Mouse (Mus musculus) embryonic facial prominence, embryonic 14.5 days (tissue): ENCODE data around the gene Fndc3b. TPM values are rescaled to one million over a fixed set of nuclear protein-coding genes. Genes with fewer than 3 reads are reported as not detected.
A peak's percentile ranks its signal among the peaks of the same experiment; 100 is the strongest.

Source experiments
- ATAC-seq: fragments of 200-750 bp; cut with Nextera tagmentation; 2 replicates; pipeline ENCODE4 v1.8.0; 2017; ENCODE audit warnings: low read depth, moderate number of reproducible peaks, moderate TSS enrichment
- DNase-seq: peaks from one replicate; pipeline ENCODE4 v3.0.0-alpha.2; 2015; ENCODE audit warnings: low spot score
- H3K27ac ChIP-seq: fragments of 300-500 bp; sonication (generic); replicated peaks from 2 replicates; pipeline ENCODE4 v1.5.1; 2014; ENCODE audit warnings: low read depth, mild to moderate bottlenecking, low read length, moderate library complexity
- H3K27me3 ChIP-seq: fragments of 300-500 bp; sonication (generic); replicated peaks from 2 replicates; pipeline ENCODE4 v1.6.1; 2014; ENCODE audit warnings: low read length; ENCODE audit not compliant: control insufficient read depth, insufficient read depth
- H3K36me3 ChIP-seq: fragments of 300-500 bp; sonication (generic); 2 replicates; pipeline ENCODE4 v1.6.1; 2014; ENCODE audit warnings: low read length, mixed read lengths; ENCODE audit not compliant: control insufficient read depth, insufficient read depth
- H3K4me1 ChIP-seq: fragments of 300-500 bp; sonication (generic); 2 replicates; pipeline ENCODE4 v1.6.1; 2014; ENCODE audit warnings: antibody characterized with exemption, low read length; ENCODE audit not compliant: control insufficient read depth, insufficient read depth
- H3K4me2 ChIP-seq: fragments of 300-500 bp; sonication (generic); 2 replicates; pipeline ENCODE4 v1.6.1; 2014; ENCODE audit warnings: low read depth, mild to moderate bottlenecking, low read length, moderate library complexity, mixed read lengths
- H3K4me3 ChIP-seq: fragments of 300-500 bp; sonication (generic); 2 replicates; pipeline ENCODE4 v1.5.1; 2014; ENCODE audit warnings: low read depth, mild to moderate bottlenecking, low read length
- H3K9ac ChIP-seq: fragments of 300-500 bp; sonication (generic); 2 replicates; pipeline ENCODE4 v1.6.1; 2014; ENCODE audit warnings: low read depth, mild to moderate bottlenecking, low read length, moderate library complexity, mixed read lengths
- H3K9me3 ChIP-seq: fragments of 300-500 bp; sonication (generic); 2 replicates; pipeline ENCODE4 v1.6.1; 2016; ENCODE audit warnings: low read length; ENCODE audit not compliant: control insufficient read depth
- WGBS: fragments of 180-500 bp; shearing (Covaris S2); extraction: QIAGEN DNeasy Blood & Tissue Kit; methylation state at CpG from one replicate; pipeline ENCODE4 v1.1.7; 2014; 5-methylcytosine and 5-hydroxymethylcytosine counted together
- polyA plus RNA-seq: library from polyadenylated mRNA; unstranded; fragments of >200 nt; fragmentation: Nextera tagmentation; extraction: Ambion mirVana; gene quantifications from 2 replicates; pipeline ENCODE4 v1.2.1, GENCODE M21; 2014

Gene Fndc3b
- polyA plus RNA-seq, 1 experiment from 2014 or later, result 44.3 TPM

DNA sequence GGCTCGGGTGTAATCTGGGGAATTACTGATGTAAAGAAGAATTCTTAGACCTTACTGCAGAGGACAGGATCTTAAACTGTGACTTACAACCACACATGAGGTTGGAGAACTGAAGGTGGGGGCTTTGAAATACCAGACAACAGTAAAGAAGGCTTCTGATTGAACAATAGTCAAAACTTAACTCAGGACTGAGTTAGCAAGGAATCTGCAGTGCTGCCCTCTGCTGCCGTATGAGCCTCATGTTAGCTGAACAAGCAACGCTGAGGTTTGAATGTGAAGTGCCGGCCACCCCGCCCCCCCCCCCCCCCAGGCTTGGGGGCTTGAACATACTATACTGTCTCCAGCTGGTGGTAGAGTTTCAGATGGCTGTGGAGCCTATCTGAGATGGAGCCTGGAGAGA lies 194.6 kb downstream of the Fndc3b start:
- H3K27ac ChIP-seq, result no peak overlapping the region
- peaks cover 3% of the 10 kb centered on the region; the same call in 1 of the 2 replicates for H3K36me3 ChIP-seq
- H3K9ac ChIP-seq, result no peak overlapping the region
- no peak overlapping the region for H3K4me3 ChIP-seq
- H3K4me1 ChIP-seq, result peaks cover 6% of the 10 kb centered on the region; the same call in 1 of the 2 replicates
- no peaks in the 10 kb centered on the region for H3K9me3 ChIP-seq
- DNase-seq, result no peak
- 57% methylated on average over 4 of the region's 5 CpGs for WGBS
- ATAC-seq, result no peak
- no peak overlapping the region for H3K4me2 ChIP-seq
- no peaks in the 10 kb centered on the region for H3K27me3 ChIP-seq

DNA sequence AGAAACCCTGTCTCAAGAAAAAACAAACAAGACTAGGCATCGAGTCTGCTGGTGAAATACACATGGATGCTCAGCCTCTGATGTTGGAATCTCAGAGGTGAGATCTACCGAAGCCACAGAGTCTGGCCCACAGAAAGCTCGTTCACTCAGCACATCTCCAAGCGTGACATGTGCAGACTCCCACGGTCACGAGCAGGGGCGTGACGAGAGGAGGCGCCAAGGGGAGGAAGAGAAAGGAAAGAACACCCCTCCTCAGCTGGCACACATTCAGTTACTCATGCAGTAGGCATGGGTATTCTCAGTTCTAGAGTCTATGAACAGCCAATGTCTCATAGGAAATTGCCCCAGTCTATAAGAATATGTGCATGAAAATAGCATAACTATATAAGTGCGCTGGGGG lies 199.3 kb downstream of the Fndc3b start:
- H3K9me3 ChIP-seq, result no peaks in the 10 kb centered on the region
- H3K36me3 ChIP-seq, result peaks cover 19% of the 10 kb centered on the region
- no peak overlapping the region for H3K4me2 ChIP-seq
- no peak for DNase-seq
- H3K4me1 ChIP-seq, result peaks cover 6% of the 10 kb centered on the region; the same call in 1 of the 2 replicates
- no peak overlapping the region for H3K4me3 ChIP-seq
- no peak for ATAC-seq
- WGBS, result 67% methylated on average over 10 of the region's 10 CpGs
- no peaks in the 10 kb centered on the region for H3K27me3 ChIP-seq
- no peak overlapping the region for H3K27ac ChIP-seq
- H3K9ac ChIP-seq, result no peak overlapping the region

DNA sequence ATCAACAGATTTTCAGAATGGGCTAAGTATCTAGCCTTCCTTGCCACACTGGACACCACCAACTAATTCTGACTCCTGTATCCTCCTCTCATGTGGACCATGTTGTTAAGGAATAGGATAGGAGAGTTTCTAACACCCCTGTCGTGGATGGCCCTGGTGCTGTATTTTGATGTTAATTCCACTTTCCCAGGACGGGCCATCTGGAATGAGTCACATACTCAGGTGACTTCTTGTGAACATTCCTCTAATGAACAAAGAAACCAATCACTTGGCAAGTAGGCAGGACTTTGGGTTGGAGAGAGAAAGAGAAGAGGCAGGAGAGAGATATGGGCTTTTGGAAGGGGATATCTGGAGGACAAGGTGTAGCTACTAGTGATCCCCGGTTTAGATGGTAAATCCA lies 204.2 kb downstream of the Fndc3b start:
- H3K4me2 ChIP-seq, result no peak overlapping the region
- ATAC-seq (no peak), DNase-seq (no peak)
- H3K4me3 ChIP-seq, result no peak overlapping the region
- peaks cover 39% of the 10 kb centered on the region for H3K36me3 ChIP-seq
- H3K27ac ChIP-seq, result no peak overlapping the region
- H3K9me3 ChIP-seq, result no peaks in the 10 kb centered on the region
- H3K9ac ChIP-seq, result no peak overlapping the region
- H3K4me1 ChIP-seq, result peaks cover 2% of the 10 kb centered on the region; the same call in 1 of the 2 replicates
- WGBS, result 87% methylated on average over 3 of the region's 3 CpGs
- H3K27me3 ChIP-seq, result no peaks in the 10 kb centered on the region

DNA sequence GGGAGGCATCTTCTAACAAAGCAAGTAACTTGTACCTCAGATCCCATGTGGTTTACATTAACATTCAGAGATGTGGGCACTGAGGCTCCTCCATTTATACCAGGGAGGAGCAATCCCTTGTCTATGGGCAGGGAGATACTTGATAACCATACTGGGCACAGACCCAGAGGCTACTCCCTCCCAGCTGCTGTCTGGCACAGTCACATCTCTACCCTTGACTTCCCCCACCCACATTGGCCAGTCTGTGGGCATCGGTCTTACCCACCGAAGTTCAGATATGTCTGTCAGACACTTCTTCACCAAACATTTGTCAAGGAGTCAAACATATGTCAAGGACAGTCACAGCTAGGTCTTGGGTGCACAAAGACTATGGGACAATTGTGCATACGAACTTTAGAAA lies 205.5 kb downstream of the Fndc3b start:
- ATAC-seq (no peak), DNase-seq (no peak)
- Histone ChIP-seq H3K9me3 (no peaks in the 10 kb centered on the region), H3K36me3 (peaks cover 51% of the 10 kb centered on the region), H3K27me3 (no peaks in the 10 kb centered on the region), H3K4me1 (no peaks in the 10 kb centered on the region), H3K4me3 (no peak overlapping the region), H3K4me2 (no peak overlapping the region), H3K27ac (no peak overlapping the region), H3K9ac (no peak overlapping the region)
- 91% methylated on average over 3 of the region's 3 CpGs for WGBS

DNA sequence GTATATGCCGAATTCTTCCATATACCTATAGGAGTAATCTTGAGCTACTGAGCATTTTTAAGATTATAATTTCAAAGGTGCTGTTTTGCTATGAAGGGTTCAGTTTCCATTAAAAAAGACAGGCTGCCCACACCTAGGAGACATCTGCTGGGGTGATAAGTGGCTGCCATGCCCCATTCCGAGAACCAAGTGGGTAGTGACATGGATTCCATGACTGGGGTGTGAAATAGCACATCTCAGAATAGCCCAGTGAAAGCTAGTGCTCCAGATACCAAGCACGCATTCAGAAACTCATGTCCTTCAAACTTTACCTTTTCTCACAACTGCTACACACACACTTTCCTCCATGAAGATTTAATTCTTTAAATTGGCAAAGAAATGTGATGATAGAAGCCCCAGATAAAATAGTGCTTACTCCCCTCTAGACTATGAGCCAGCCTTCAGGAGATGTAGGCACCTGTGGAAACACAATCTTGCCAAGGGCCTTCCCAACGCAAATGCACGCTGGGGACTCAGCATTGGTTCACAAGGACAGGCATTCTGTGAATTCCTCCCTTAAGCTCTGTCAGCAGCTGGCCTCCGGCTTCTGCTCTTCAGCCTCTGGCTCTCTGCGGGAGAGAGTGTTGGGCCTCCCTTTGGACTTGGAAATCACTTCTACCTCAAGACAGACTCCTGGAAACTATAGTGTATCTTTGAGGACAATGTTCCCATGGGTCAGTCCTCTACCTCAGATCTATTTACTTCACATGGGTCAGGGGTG lies 207.6 kb downstream of the Fndc3b start:
- ATAC-seq, result 0 out of 2 replicates have a peak, but pooled peaks have one; percentile 15
- H3K4me3 ChIP-seq, result no peak overlapping the region
- H3K27ac ChIP-seq, result no peak overlapping the region
- no peak overlapping the region for H3K9ac ChIP-seq
- WGBS, result 79% methylated on average over 7 of the region's 7 CpGs
- H3K4me1 ChIP-seq, result no peaks in the 10 kb centered on the region
- H3K9me3 ChIP-seq, result no peaks in the 10 kb centered on the region
- peaks cover 70% of the 10 kb centered on the region for H3K36me3 ChIP-seq
- no peak overlapping the region for H3K4me2 ChIP-seq
- DNase-seq, result peak; percentile 52
- H3K27me3 ChIP-seq, result no peaks in the 10 kb centered on the region

DNA sequence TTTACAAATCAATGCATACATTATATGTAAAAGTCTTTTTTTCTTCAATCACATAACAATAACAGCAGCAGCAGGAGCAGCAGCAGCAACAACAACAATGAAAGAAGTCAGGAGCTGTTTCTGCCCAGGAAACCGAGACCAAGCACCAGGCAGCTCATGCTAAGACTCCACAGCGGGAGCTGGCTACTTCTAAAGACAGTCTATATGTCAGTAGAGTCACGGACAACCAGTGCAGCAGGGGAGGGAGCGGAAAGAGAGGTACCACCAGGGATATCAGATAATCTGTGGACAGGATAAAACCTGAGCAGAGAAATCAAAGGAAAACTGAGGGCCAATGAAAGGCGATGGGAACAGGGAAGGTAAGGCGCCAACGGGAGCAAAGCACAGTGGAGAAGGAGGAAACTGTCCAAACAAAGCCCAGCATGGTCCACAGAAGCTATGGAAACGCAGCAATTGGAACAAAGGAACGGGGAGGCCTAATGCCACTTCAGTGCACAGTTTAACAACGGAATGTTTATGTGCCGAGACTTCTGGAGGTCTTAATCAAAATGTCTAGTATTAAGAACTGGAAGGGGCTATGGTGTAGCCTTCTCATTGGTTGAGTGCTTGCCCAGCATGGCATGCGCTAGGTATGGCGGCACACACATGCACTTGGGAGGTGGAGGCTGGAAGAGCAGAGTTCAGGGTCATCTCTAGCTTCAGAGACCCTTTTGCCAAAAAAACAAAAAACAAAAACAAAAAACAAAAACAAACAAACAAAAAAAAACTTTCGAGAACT lies 215.6 kb downstream of the Fndc3b start:
- 79% methylated on average over 14 of the region's 14 CpGs for WGBS

DNA sequence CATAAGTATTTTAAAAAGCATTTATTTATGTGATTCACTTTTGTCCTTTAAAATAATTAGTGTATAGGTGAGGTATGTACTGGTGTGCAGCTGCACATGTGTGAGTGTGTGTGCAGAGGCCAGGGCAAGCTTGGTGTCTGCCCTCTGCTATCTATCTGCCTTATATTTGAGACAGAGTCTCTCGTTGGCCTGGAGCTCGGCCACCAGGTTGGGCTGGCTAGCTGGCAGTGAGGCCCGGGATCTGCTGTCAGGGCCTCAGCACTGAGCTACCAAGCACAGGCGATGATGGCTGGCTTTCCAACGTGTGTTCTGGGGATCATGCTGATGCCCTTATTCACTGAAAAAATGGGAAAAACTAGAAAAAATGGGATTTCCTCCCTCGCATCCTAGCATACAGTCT lies 216.4 kb downstream of the Fndc3b start:
- no peaks in the 10 kb centered on the region for H3K4me1 ChIP-seq
- H3K9me3 ChIP-seq, result no peaks in the 10 kb centered on the region
- 84% methylated on average over 6 of the region's 6 CpGs for WGBS
- H3K27ac ChIP-seq, result no peak overlapping the region
- no peak overlapping the region for H3K4me3 ChIP-seq
- no peak overlapping the region for H3K4me2 ChIP-seq
- no peak for ATAC-seq
- H3K9ac ChIP-seq, result no peak overlapping the region
- DNase-seq, result no peak
- no peaks in the 10 kb centered on the region for H3K27me3 ChIP-seq
- H3K36me3 ChIP-seq, result peaks cover 83% of the 10 kb centered on the region

More for the DNA sequence above, 215.6 kb downstream of the Fndc3b start:
- H3K27me3 ChIP-seq, result no peaks in the 10 kb centered on the region
- DNase-seq (no peak), ATAC-seq (no peak)
- peaks cover 84% of the 10 kb centered on the region for H3K36me3 ChIP-seq
- no peak overlapping the region for H3K4me3 ChIP-seq
- H3K9me3 ChIP-seq, result no peaks in the 10 kb centered on the region
- no peak overlapping the region for H3K9ac ChIP-seq
- H3K4me2 ChIP-seq, result no peak overlapping the region
- H3K27ac ChIP-seq, result no peak overlapping the region
- no peaks in the 10 kb centered on the region for H3K4me1 ChIP-seq

DNA sequence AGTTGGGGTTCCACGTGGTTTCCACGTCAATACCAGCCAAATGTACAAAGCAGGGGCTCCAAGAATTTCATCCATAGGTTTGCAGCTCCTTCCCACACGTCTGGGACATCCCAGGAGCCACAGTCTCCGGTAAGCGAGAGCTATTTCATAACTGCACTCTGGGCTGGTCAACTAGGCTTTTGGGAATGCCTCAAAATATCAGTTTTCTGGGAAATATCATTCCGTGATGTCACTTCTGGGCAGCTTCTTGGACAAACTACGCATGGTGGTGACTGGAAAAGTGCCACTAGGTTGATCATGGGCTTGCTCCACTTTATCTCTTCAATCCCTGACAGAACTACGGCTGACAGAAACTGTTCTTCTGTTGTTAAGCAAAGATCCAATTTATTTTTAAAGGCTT lies 217.0 kb downstream of the Fndc3b start:
- no peaks in the 10 kb centered on the region for H3K4me1 ChIP-seq
- DNase-seq (no peak), ATAC-seq (no peak)
- 87% methylated on average over 8 of the region's 8 CpGs for WGBS
- peaks cover 83% of the 10 kb centered on the region for H3K36me3 ChIP-seq
- no peaks in the 10 kb centered on the region for H3K9me3 ChIP-seq
- no peak overlapping the region for H3K4me3 ChIP-seq
- H3K27me3 ChIP-seq, result no peaks in the 10 kb centered on the region
- no peak overlapping the region for H3K27ac ChIP-seq
- no peak overlapping the region for H3K4me2 ChIP-seq
- no peak overlapping the region for H3K9ac ChIP-seq
